Mouse (Mus musculus): Measurements from ENCODE around the gene Smim4. TPM values are rescaled to one million over a fixed set of nuclear protein-coding genes. Genes with fewer than 3 reads are reported as not detected.

Smim4 gene
- total RNA-seq, 1 experiment = 45.3 TPM

DNA sequence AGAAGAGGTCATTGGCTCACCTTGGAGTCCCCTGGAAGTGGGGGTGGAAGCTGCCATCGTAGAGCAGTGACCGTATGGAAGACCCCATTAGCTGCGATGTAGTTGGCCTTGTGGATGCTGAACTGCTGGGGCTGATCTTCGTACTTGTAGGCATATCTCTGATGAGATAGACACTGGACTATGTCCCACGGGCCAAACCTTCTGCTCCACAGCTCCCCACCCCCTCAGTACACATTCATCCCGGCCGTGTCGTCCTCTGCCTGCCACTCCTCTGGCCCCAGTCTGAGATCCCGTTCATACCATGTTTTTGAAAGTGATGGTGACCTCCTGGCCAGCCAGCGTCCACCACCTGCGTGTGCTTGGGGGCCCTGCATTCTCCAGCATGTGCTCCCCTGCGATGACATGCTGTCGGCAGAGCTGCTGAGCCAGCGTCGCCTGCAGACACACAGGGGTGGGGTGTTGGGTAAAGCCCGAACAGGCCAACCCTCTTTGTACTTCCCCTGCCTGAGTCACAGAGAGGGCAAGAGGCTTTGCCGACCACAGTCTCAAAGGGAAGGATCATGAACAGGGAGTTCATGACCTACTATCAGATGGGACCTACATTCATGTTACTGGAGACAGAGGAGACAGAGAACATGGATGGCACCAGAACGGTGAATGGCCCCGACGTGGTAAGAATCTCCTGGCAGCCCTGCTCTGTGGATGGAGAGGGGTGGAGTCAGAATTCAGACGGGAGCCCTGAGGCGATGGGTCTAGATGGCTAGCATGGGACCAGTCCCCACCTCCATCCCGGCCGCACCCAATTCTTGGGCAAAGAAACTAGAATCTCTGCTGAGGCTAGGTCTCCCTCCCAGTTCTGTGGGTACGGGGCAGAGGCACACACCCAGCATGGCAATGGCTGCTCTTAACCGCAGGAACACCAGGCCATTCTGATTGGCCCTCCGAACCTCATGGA lies 31.7 kb upstream of the Smim4 start:
- Histone ChIP-seq H3K9me3 (ENCODE audit: control insufficient read depth, insufficient read depth, low read depth, low read length) (no peaks in the 10 kb centered on the region), H3K4me1 (ENCODE audit: control insufficient read depth in 2 of 2, insufficient read depth in 2 of 2, low read length in 2 of 2, poor library complexity in 1 of 2) (peaks cover 0 to 8% of the 10 kb centered on the region in 2 experiments; a peak in 1 of 4 replicates), H3K36me3 (ENCODE audit: control insufficient read depth, insufficient read depth, low read length, poor library complexity, severe bottlenecking) (no peaks in the 10 kb centered on the region), H3K4me3 (ENCODE audit: insufficient read depth in 1 of 2, low read depth in 1 of 2, low read length in 2 of 2, poor library complexity in 1 of 2, severe bottlenecking in 1 of 2) (no peak overlapping the region), H3K27ac (ENCODE audit: insufficient read depth, low read depth, low read length, poor library complexity, severe bottlenecking) (no peak overlapping the region), H3K9ac (ENCODE audit: insufficient read depth, low read depth, low read length, poor library complexity, severe bottlenecking) (no peak overlapping the region)
- TF ChIP-seq ZNF384 (IDR thresholded peaks at IDR 0.05; ENCODE audit: low read depth, low read length) (no peak), HCFC1 (IDR thresholded peaks at IDR 0.05; ENCODE audit: borderline replicate concordance, insufficient read depth, low read length) (no peak), CHD2 (IDR thresholded peaks at IDR 0.05; ENCODE audit: low read depth, low read length) (no peak), MAFK (IDR thresholded peaks at IDR 0.05; ENCODE audit: insufficient read depth, low read depth, low read length) (no peak), ZC3H11A (IDR thresholded peaks at IDR 0.05; ENCODE audit: borderline replicate concordance, low read depth, low read length) (no peak)
- DNase-seq (ENCODE audit: low read depth, low spot score) = no peak
- in situ Hi-C loops (cut with MboI; ENCODE audit: low sequenced_read_pairs in 2 of 2, unreplicated experiment in 2 of 2) = no loop called here

DNA sequence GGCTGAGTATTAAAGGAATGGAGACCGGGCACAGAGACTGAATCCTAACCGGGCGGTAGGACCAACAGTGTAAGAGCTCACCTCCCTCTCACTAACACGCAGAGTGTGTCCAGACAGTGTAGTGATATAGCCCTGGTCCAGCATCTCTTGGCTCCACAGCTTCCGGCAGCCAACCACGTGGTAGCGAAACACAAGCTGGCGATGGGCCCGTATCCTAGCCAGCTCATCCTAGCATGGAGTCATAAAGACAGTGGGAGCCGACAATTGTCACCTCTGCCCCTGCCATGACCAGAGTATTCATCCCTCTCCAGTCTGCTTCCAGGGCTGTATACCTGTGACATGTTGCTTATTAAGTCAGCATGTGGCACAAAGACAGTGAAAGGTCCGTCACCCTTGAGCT lies 16.9 kb upstream of the Smim4 start:
- no peaks in the 10 kb centered on the region for H3K4me1 ChIP-seq (ENCODE audit: control insufficient read depth in 2 of 2, insufficient read depth in 2 of 2, low read length in 2 of 2, poor library complexity in 1 of 2)
- 0 out of 2 replicates have a peak, but pooled peaks cover 2% of the 10 kb centered on the region for H3K36me3 ChIP-seq (ENCODE audit: control insufficient read depth, insufficient read depth, low read length, poor library complexity, severe bottlenecking)
- H3K9me3 ChIP-seq (ENCODE audit: control insufficient read depth, insufficient read depth, low read depth, low read length) = no peaks in the 10 kb centered on the region
- H3K4me3 ChIP-seq (ENCODE audit: insufficient read depth in 1 of 2, low read depth in 1 of 2, low read length in 2 of 2, poor library complexity in 1 of 2, severe bottlenecking in 1 of 2) = no peak overlapping the region
- in situ Hi-C loops (cut with MboI; ENCODE audit: low sequenced_read_pairs in 2 of 2, unreplicated experiment in 2 of 2) = no loop called here
- no peak for DNase-seq (ENCODE audit: low read depth, low spot score)
- H3K27ac ChIP-seq (ENCODE audit: insufficient read depth, low read depth, low read length, poor library complexity, severe bottlenecking) = no peak overlapping the region
- TF ChIP-seq ZNF384 (IDR thresholded peaks at IDR 0.05; ENCODE audit: low read depth, low read length) = no peak
- TF ChIP-seq CHD2 (IDR thresholded peaks at IDR 0.05; ENCODE audit: low read depth, low read length) = no peak
- no peak for TF ChIP-seq ZC3H11A (IDR thresholded peaks at IDR 0.05; ENCODE audit: borderline replicate concordance, low read depth, low read length)
- TF ChIP-seq MAFK (IDR thresholded peaks at IDR 0.05; ENCODE audit: insufficient read depth, low read depth, low read length) = no peak
- TF ChIP-seq HCFC1 (IDR thresholded peaks at IDR 0.05; ENCODE audit: borderline replicate concordance, insufficient read depth, low read length) = no peak
- no peak overlapping the region for H3K9ac ChIP-seq (ENCODE audit: insufficient read depth, low read depth, low read length, poor library complexity, severe bottlenecking)

DNA sequence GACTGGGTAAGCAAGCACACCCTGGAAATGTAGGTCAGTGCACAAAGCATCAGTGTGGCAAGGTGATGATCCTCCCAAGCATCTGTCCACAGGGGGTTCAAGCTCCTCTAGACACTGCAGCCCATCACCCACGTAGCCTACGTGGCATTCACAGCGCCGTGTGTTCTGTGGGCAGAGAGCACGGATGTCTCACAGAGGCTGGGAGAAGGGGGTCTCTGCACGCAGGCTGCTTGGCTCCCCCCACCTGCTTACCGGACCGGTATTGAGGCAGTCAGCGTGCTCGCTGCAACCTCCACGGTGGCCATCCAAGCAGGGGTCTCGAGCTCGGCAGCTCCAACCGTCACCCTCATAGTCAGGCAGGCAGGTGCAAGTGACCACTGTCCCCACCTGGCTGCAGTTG lies 12.3 kb upstream of the Smim4 start:
- TF ChIP-seq HCFC1 (IDR thresholded peaks at IDR 0.05; ENCODE audit: borderline replicate concordance, insufficient read depth, low read length) (no peak), MAFK (IDR thresholded peaks at IDR 0.05; ENCODE audit: insufficient read depth, low read depth, low read length) (no peak), CHD2 (IDR thresholded peaks at IDR 0.05; ENCODE audit: low read depth, low read length) (no peak), ZNF384 (IDR thresholded peaks at IDR 0.05; ENCODE audit: low read depth, low read length) (no peak), ZC3H11A (IDR thresholded peaks at IDR 0.05; ENCODE audit: borderline replicate concordance, low read depth, low read length) (no peak)
- no peak overlapping the region for H3K9ac ChIP-seq (ENCODE audit: insufficient read depth, low read depth, low read length, poor library complexity, severe bottlenecking)
- no peak overlapping the region for H3K27ac ChIP-seq (ENCODE audit: insufficient read depth, low read depth, low read length, poor library complexity, severe bottlenecking)
- in situ Hi-C loops (cut with MboI; ENCODE audit: low sequenced_read_pairs in 2 of 2, unreplicated experiment in 2 of 2) = no loop called here
- peaks cover 36% of the 10 kb centered on the region for H3K36me3 ChIP-seq (ENCODE audit: control insufficient read depth, insufficient read depth, low read length, poor library complexity, severe bottlenecking)
- H3K4me1 ChIP-seq (ENCODE audit: control insufficient read depth in 2 of 2, insufficient read depth in 2 of 2, low read length in 2 of 2, poor library complexity in 1 of 2) = peaks cover 6 to 16% of the 10 kb centered on the region in 2 experiments; a peak in 2 of 4 replicates
- H3K9me3 ChIP-seq (ENCODE audit: control insufficient read depth, insufficient read depth, low read depth, low read length) = no peaks in the 10 kb centered on the region
- H3K4me3 ChIP-seq (ENCODE audit: insufficient read depth in 1 of 2, low read depth in 1 of 2, low read length in 2 of 2, poor library complexity in 1 of 2, severe bottlenecking in 1 of 2) = no peak overlapping the region
- no peak for DNase-seq (ENCODE audit: low read depth, low spot score)

DNA sequence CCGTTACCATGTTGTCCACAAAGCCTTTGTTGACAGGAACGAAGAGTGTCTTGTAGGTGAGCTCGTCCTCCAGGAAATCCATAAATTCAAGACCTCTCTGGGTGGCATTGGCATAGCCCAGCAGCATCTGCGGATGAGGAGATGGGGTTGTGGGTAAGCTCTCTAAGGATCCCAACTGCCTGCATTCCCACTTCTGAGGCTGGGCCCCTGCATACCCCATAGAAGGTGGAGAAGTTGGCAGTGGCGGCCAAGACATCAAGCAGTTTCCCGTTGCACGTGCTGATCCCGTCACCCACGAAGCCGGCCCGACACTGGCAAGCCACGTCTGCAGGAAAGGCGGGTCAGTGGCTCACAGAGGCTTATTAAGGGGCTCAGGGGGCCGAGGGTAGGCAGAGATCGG lies 11.4 kb upstream of the Smim4 start:
- no peak for TF ChIP-seq ZNF384 (IDR thresholded peaks at IDR 0.05; ENCODE audit: low read depth, low read length)
- no peak for TF ChIP-seq CHD2 (IDR thresholded peaks at IDR 0.05; ENCODE audit: low read depth, low read length)
- TF ChIP-seq ZC3H11A (IDR thresholded peaks at IDR 0.05; ENCODE audit: borderline replicate concordance, low read depth, low read length) = no peak
- TF ChIP-seq HCFC1 (IDR thresholded peaks at IDR 0.05; ENCODE audit: borderline replicate concordance, insufficient read depth, low read length) = no peak
- TF ChIP-seq MAFK (IDR thresholded peaks at IDR 0.05; ENCODE audit: insufficient read depth, low read depth, low read length) = no peak
- Histone ChIP-seq H3K36me3 (ENCODE audit: control insufficient read depth, insufficient read depth, low read length, poor library complexity, severe bottlenecking) (peaks cover 45% of the 10 kb centered on the region), H3K27ac (ENCODE audit: insufficient read depth, low read depth, low read length, poor library complexity, severe bottlenecking) (no peak overlapping the region), H3K4me1 (ENCODE audit: control insufficient read depth in 2 of 2, insufficient read depth in 2 of 2, low read length in 2 of 2, poor library complexity in 1 of 2) (peaks cover 6 to 16% of the 10 kb centered on the region in 2 experiments; a peak in 2 of 4 replicates), H3K4me3 (ENCODE audit: insufficient read depth in 1 of 2, low read depth in 1 of 2, low read length in 2 of 2, poor library complexity in 1 of 2, severe bottlenecking in 1 of 2) (no peak overlapping the region), H3K9me3 (ENCODE audit: control insufficient read depth, insufficient read depth, low read depth, low read length) (no peaks in the 10 kb centered on the region), H3K9ac (ENCODE audit: insufficient read depth, low read depth, low read length, poor library complexity, severe bottlenecking) (no peak overlapping the region)
- in situ Hi-C loops (cut with MboI; ENCODE audit: low sequenced_read_pairs in 2 of 2, unreplicated experiment in 2 of 2) = no loop called here
- DNase-seq (ENCODE audit: low read depth, low spot score) = no peak

All from ES-E14 (cell line).